Mouse (Mus musculus) neural tube, embryonic 11.5 days (tissue): ENCODE data around the gene Nat9. TPM values are rescaled to one million over a fixed set of nuclear protein-coding genes. Genes with fewer than 3 reads are reported as not detected.

Source experiments
- ATAC-seq: fragments of 200-750 bp; cut with Nextera tagmentation; 2 replicates; pipeline ENCODE4 v1.8.0; 2017; ENCODE audit warnings: moderate number of reproducible peaks, mild to moderate bottlenecking, moderate TSS enrichment, moderate library complexity; ENCODE audit not compliant: insufficient read depth, low FRiP score, low TSS enrichment
- DNase-seq: peaks from one replicate; pipeline ENCODE4 v3.0.0-alpha.2; 2015; ENCODE audit warnings: low spot score
- H3K27ac ChIP-seq: fragments of 300-500 bp; sonication (generic); 2 replicates; pipeline ENCODE4 v1.5.1; 2014; ENCODE audit warnings: low read depth, mild to moderate bottlenecking, low read length
- H3K27me3 ChIP-seq: fragments of 300-500 bp; sonication (generic); 2 replicates; pipeline ENCODE4 v1.6.1; 2014; ENCODE audit warnings: mild to moderate bottlenecking, low read length, mixed read lengths; ENCODE audit not compliant: control insufficient read depth, insufficient read depth
- H3K36me3 ChIP-seq: fragments of 300-500 bp; sonication (generic); 2 replicates; pipeline ENCODE4 v1.6.1; 2014; ENCODE audit warnings: mild to moderate bottlenecking, low read length, moderate library complexity, mixed read lengths; ENCODE audit not compliant: control insufficient read depth, insufficient read depth
- H3K4me1 ChIP-seq: fragments of 300-500 bp; sonication (generic); 2 replicates; pipeline ENCODE4 v1.6.1; 2014; ENCODE audit warnings: low read length, mixed read lengths; ENCODE audit not compliant: control insufficient read depth, insufficient read depth
- H3K4me2 ChIP-seq: fragments of 300-500 bp; sonication (generic); 2 replicates; pipeline ENCODE4 v1.6.1; 2014; ENCODE audit warnings: low read depth, mild to moderate bottlenecking, moderate library complexity
- H3K4me3 ChIP-seq: fragments of 300-500 bp; sonication (generic); 2 replicates; pipeline ENCODE4 v1.5.1; 2014; ENCODE audit warnings: low read depth, low read length
- H3K9ac ChIP-seq: fragments of 300-500 bp; sonication (generic); 2 replicates; pipeline ENCODE4 v1.6.1; 2014; ENCODE audit warnings: mild to moderate bottlenecking, low read length
- H3K9me3 ChIP-seq: fragments of 300-500 bp; sonication (generic); 2 replicates; pipeline ENCODE4 v1.6.1; 2016; ENCODE audit warnings: low read length; ENCODE audit not compliant: control insufficient read depth
- WGBS: fragments of 180-500 bp; shearing (Covaris S2); extraction: QIAGEN DNeasy Blood & Tissue Kit; methylation state at CpG from one replicate; pipeline ENCODE4 v1.1.7; 2014; 5-methylcytosine and 5-hydroxymethylcytosine counted together
- polyA plus RNA-seq: library from polyadenylated mRNA; unstranded; fragments of >200 nt; fragmentation: Nextera tagmentation; extraction: Ambion mirVana; gene quantifications from 2 replicates; pipeline ENCODE4 v1.2.1, GENCODE M21; 2014

The Nat9 gene
- polyA plus RNA-seq, 1 experiment from 2014 or later, result 20.3 TPM

DNA sequence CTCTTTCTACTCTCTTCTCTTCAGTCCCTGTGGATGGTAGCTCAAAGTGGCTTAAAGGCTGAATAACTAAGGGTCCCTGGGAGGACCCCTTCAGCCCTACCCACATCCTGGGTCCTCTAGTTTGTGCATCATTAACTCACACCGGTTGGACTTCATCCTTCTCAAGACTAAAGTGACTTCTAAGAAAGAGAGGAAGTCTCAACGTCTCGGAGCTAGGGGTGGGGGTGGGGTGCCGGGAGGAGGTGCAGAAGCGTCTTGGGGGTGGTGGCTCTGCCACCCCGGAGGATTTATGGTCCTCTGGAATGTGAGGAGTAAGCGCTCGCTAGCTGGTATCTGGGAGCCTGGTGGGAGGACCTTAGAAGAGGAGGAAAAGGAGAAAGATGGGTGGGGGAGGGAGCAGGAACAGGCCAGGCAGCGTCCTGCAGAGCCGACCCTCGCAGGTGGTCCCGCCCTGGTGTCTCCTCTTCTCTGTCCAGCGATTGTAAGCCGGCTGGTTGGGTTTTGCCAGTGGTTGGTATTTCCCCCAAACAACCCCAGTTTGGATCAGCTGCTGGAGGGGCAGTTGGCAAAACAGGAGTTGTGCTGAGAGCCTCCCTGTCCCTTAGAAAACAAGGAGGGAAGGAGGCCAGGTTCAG lies 23.2 kb downstream of the Nat9 start:
- Histone ChIP-seq H3K4me2 (peak overlapping the region; percentile 79), H3K4me1 (peaks cover 19% of the 10 kb centered on the region), H3K36me3 (no peaks in the 10 kb centered on the region), H3K27ac (no peak overlapping the region), H3K9me3 (no peaks in the 10 kb centered on the region), H3K27me3 (peaks cover 9% of the 10 kb centered on the region), H3K9ac (peak overlapping the region; percentile 31), H3K4me3 (peak overlapping the region; percentile 66)
- under 1% methylated on average over 14 of the region's 14 CpGs for WGBS
- ATAC-seq (no peak), DNase-seq (no peak)

DNA sequence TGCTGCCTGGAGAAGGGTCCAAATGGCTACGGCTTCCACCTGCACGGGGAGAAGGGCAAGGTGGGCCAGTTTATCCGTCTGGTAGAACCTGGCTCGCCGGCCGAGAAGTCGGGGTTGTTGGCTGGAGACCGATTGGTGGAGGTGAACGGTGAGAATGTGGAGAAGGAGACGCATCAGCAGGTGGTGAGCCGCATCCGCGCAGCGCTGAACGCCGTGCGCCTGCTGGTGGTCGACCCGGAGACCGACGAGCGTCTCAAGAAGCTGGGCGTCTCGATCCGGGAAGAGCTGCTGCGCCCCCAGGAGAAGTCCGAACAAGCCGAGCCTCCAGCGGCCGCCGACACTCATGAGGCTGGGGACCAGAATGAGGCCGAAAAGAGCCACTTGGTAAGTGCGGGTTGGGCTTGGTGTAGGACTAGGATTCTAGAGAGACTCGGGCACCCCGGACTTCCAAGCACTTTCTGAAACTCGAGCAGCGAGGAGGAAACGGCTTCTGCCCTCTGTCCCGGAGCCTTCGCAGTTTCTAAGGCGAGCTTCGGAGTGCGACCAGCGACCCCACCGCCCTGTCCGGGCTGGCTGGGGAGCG lies 24.0 kb downstream of the Nat9 start:
- Histone ChIP-seq H3K9ac (peak overlapping the region; percentile 31), H3K4me2 (peak overlapping the region; percentile 79), H3K9me3 (no peaks in the 10 kb centered on the region), H3K36me3 (no peaks in the 10 kb centered on the region), H3K27me3 (peaks cover 9% of the 10 kb centered on the region), H3K4me1 (peaks cover 19% of the 10 kb centered on the region), H3K27ac (no peak overlapping the region), H3K4me3 (peak overlapping the region; percentile 66)
- ATAC-seq, result peak; percentile 32
- DNase-seq, result peak; percentile 66
- WGBS, result under 1% methylated on average over 47 of the region's 47 CpGs

DNA sequence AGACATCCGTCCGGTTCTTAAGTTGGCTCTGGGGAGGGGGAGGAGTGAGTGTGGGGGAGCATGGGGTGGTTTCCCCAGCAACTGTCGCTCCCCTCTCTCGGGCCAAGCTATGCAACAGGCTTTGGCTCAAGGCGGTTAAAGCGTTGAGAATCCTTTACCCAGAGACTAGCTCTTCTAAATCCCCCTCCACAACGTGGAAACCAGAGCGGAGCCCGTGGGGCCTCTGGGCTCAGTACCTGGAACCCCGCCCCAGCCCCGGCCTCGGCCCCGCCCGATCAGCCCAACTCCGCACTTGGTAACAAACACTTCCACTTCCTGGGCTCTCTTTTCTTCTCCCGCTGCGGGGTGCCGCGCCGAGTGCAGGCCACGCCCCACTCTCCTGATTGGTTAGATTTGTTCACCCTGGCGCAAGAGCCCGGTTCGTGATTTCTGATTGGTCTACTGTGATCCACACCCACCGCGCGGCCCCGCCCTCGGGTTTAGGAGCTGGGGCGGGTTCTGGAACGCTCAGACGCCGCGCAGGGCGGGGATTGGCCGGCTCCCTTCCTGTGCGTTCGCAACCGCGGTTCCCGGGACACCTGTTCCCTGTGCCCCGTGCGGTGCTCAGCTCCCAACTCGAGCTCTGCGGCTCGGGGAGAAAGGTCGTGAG lies 24.7 kb downstream of the Nat9 start, which contains the start of gene Slc9a3r1:
TSS of gene Slc9a3r1 (plus strand) at position 510 of the 649 bp plus-strand sequence.
- Histone ChIP-seq H3K36me3 (no peaks in the 10 kb centered on the region), H3K4me1 (peaks cover 21% of the 10 kb centered on the region), H3K4me3 (peak within 1 kb of the TSS; percentile 66), H3K9ac (peak within 1 kb of the TSS; percentile 31), H3K9me3 (no peaks in the 10 kb centered on the region), H3K4me2 (peak within 1 kb of the TSS; percentile 79), H3K27me3 (peaks cover 9% of the 10 kb centered on the region), H3K27ac (no peak within 1 kb of the TSS)
- WGBS, result under 1% methylated on average over 43 of the region's 47 CpGs
- ATAC-seq, result peak; percentile 97
- DNase-seq, result peak; percentile 97

- peaks cover 23% of the 10 kb centered on the region for H3K4me1 ChIP-seq
- ATAC-seq, result no peak
- peak overlapping the region; percentile 19; the same call in 1 of the 2 replicates for H3K4me2 ChIP-seq
- H3K27me3 ChIP-seq, result peaks cover 9% of the 10 kb centered on the region
- no peak overlapping the region for H3K9ac ChIP-seq
- H3K27ac ChIP-seq, result no peak overlapping the region
- WGBS, result 30% methylated on average over 9 of the region's 9 CpGs
- no peak for DNase-seq
- H3K4me3 ChIP-seq, result no peak overlapping the region
- H3K9me3 ChIP-seq, result no peaks in the 10 kb centered on the region
- no peaks in the 10 kb centered on the region for H3K36me3 ChIP-seq
Observed at GRCm38 (mm10) chr11:115162205-115162601, 25.5 kb downstream of the Nat9 start.

- H3K9me3 ChIP-seq, result no peaks in the 10 kb centered on the region
- no peak for ATAC-seq
- H3K36me3 ChIP-seq, result no peaks in the 10 kb centered on the region
- peaks cover 23% of the 10 kb centered on the region for H3K4me1 ChIP-seq
- no peak overlapping the region for H3K4me2 ChIP-seq
- H3K9ac ChIP-seq, result no peak overlapping the region
- peaks cover 9% of the 10 kb centered on the region for H3K27me3 ChIP-seq
- no peak for DNase-seq
- no peak overlapping the region for H3K4me3 ChIP-seq
- no peak overlapping the region for H3K27ac ChIP-seq
- WGBS, result 68% methylated on average over 9 of the region's 9 CpGs
Observed at GRCm38 (mm10) chr11:115161578-115162204, 26.0 kb downstream of the Nat9 start.

GRCm38 (mm10) chr11:115160883-115161577 lies 26.6 kb downstream of the Nat9 start:
- DNase-seq, result peak; percentile 78
- Histone ChIP-seq H3K36me3 (no peaks in the 10 kb centered on the region), H3K4me2 (no peak overlapping the region), H3K27me3 (peaks cover 9% of the 10 kb centered on the region), H3K9ac (no peak overlapping the region), H3K4me1 (peaks cover 23% of the 10 kb centered on the region), H3K4me3 (no peak overlapping the region), H3K27ac (no peak overlapping the region), H3K9me3 (no peaks in the 10 kb centered on the region)
- ATAC-seq, result no peak
- WGBS, result 38% methylated on average over 10 of the region's 10 CpGs

GRCm38 (mm10) chr11:115160016-115160797 lies 27.5 kb downstream of the Nat9 start:
- no peaks in the 10 kb centered on the region for H3K9me3 ChIP-seq
- no peak overlapping the region for H3K9ac ChIP-seq
- H3K36me3 ChIP-seq, result no peaks in the 10 kb centered on the region
- H3K4me2 ChIP-seq, result no peak overlapping the region
- H3K27me3 ChIP-seq, result peaks cover 10% of the 10 kb centered on the region
- ATAC-seq (no peak), DNase-seq (peak; percentile 60)
- no peak overlapping the region for H3K27ac ChIP-seq
- no peak overlapping the region for H3K4me3 ChIP-seq
- 52% methylated on average over 11 of the region's 11 CpGs for WGBS
- H3K4me1 ChIP-seq, result peaks cover 21% of the 10 kb centered on the region
